Mouse (Mus musculus) limb, embryonic 13.5 days (tissue): ENCODE results near the gene Slc11a2. TPM values are rescaled to one million over a fixed set of nuclear protein-coding genes. Genes with fewer than 3 reads are reported as not detected.
A peak's percentile ranks its signal among the peaks of the same experiment; 100 is the strongest.

Source experiments
- ATAC-seq: fragments of 200-750 bp; cut with Nextera tagmentation; 2 replicates; pipeline ENCODE4 v1.8.0; 2017; ENCODE audit warnings: low read depth, moderate number of reproducible peaks, moderate TSS enrichment; ENCODE audit not compliant: low FRiP score
- H3K27ac ChIP-seq: fragments of 300-500 bp; sonication (generic); 2 replicates; pipeline ENCODE4 v1.5.1; 2015; ENCODE audit warnings: inconsistent platforms, mild to moderate bottlenecking, moderate library complexity
- H3K27me3 ChIP-seq: fragments of 300-500 bp; sonication (generic); 2 replicates; pipeline ENCODE4 v1.6.1; 2015; ENCODE audit warnings: mild to moderate bottlenecking, inconsistent platforms
- H3K36me3 ChIP-seq: fragments of 300-500 bp; sonication (generic); 2 replicates; pipeline ENCODE4 v1.6.1; 2015; ENCODE audit warnings: inconsistent platforms, mild to moderate bottlenecking, moderate library complexity
- H3K4me1 ChIP-seq: fragments of 300-500 bp; sonication (generic); 2 replicates; pipeline ENCODE4 v1.6.1; 2015; ENCODE audit warnings: inconsistent platforms
- H3K4me2 ChIP-seq: fragments of 300-500 bp; sonication (generic); replicated peaks from 2 replicates; pipeline ENCODE4 v1.6.1; 2015; ENCODE audit warnings: inconsistent platforms, mild to moderate bottlenecking, moderate library complexity
- H3K4me3 ChIP-seq: fragments of 300-500 bp; sonication (generic); 2 replicates; pipeline ENCODE4 v1.5.1; 2015; ENCODE audit warnings: moderate library complexity, mild to moderate bottlenecking, inconsistent platforms
- H3K9ac ChIP-seq: fragments of 300-500 bp; sonication (generic); 2 replicates; pipeline ENCODE4 v1.6.1; 2015; ENCODE audit warnings: mild to moderate bottlenecking, inconsistent platforms
- H3K9me3 ChIP-seq: fragments of 300-500 bp; sonication (generic); 2 replicates; pipeline ENCODE4 v1.6.1; 2016; ENCODE audit warnings: inconsistent platforms
- WGBS: fragments of 180-500 bp; shearing (Covaris S2); methylation state at CpG from one replicate; pipeline ENCODE4 v1.1.7; 2015; 5-methylcytosine and 5-hydroxymethylcytosine counted together
- polyA plus RNA-seq: library from polyadenylated mRNA; unstranded; fragments of >200 nt; fragmentation: Nextera tagmentation; extraction: Ambion mirVana; gene quantifications from 2 replicates; pipeline ENCODE4 v1.2.1, GENCODE M21; 2015

The Slc11a2 gene
- polyA plus RNA-seq, 1 experiment from 2014 or later: 25.3 TPM

DNA sequence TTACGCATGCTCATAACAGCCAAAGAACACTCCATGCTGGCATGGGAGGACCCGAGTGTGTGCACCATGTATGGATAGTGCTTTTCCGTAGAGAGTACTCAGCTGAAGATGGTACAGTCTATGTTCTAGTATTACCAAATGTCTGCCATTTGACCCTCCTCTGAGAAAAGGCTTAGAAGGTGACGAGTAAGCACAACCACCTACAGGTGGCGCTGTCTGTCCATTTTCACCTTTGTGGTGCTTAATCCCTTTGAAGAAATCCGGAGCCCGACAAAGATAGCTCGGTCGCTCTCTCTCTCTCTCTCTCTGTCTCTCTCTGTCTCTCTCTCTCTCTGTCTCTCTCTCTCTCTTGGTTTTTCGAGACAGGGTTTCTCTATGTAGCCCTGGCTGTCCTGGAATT lies 33.2 kb upstream of the Slc11a2 start:
- peaks cover 11% of the 10 kb centered on the region for H3K27me3 ChIP-seq
- no peak overlapping the region for H3K4me3 ChIP-seq
- WGBS: 48% methylated on average over 10 of the region's 10 CpGs
- H3K36me3 ChIP-seq: no peaks in the 10 kb centered on the region
- no peak overlapping the region for H3K27ac ChIP-seq
- no peak for ATAC-seq
- H3K9ac ChIP-seq: no peak overlapping the region
- H3K4me2 ChIP-seq: no peak overlapping the region
- H3K9me3 ChIP-seq: no peaks in the 10 kb centered on the region
- peaks cover 3% of the 10 kb centered on the region; the same call in 1 of the 2 replicates for H3K4me1 ChIP-seq

DNA sequence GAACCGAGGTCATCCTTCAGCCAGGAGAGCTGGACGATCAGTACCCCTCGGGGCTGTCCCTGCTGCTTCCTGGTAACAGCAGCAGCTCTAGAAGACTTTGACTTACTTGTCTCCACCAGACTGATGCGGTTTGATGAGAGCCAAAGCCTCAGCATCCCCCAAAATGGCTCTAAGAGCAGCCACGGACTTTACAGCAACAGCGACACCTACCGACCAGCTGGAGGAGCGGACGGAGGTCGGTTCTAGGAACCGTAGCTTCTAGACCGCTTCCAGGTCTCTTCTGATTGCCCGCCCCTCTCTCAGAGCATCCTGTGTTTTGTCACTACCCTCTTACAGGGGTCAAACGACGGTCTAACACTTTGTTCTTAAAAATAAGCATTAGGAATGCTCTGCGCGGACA lies 32.5 kb upstream of the Slc11a2 start:
- peak; percentile 66; the same call in 1 of the 2 replicates for ATAC-seq
- H3K4me2 ChIP-seq: peak overlapping the region; percentile 38; the same call in 1 of the 2 replicates
- H3K27ac ChIP-seq: no peak overlapping the region
- H3K27me3 ChIP-seq: peaks cover 11% of the 10 kb centered on the region
- H3K9ac ChIP-seq: no peak overlapping the region
- WGBS: 7% methylated on average over 17 of the region's 17 CpGs
- H3K9me3 ChIP-seq: no peaks in the 10 kb centered on the region
- peaks cover 3% of the 10 kb centered on the region; the same call in 1 of the 2 replicates for H3K4me1 ChIP-seq
- H3K4me3 ChIP-seq: no peak overlapping the region
- no peaks in the 10 kb centered on the region for H3K36me3 ChIP-seq

GRCm38 (mm10) chr15:100456356-100456991 lies 31.6 kb upstream of the Slc11a2 start:
- Histone ChIP-seq H3K4me2 (no peak overlapping the region), H3K9ac (no peak overlapping the region), H3K36me3 (no peaks in the 10 kb centered on the region), H3K27me3 (peaks cover 11% of the 10 kb centered on the region), H3K4me3 (no peak overlapping the region), H3K27ac (no peak overlapping the region), H3K4me1 (peaks cover 3% of the 10 kb centered on the region; the same call in 1 of the 2 replicates), H3K9me3 (no peaks in the 10 kb centered on the region)
- no peak for ATAC-seq
- WGBS: 63% methylated on average over 7 of the region's 7 CpGs

- H3K4me1 ChIP-seq: peaks cover 7% of the 10 kb centered on the region
- WGBS: 82% methylated on average over 11 of the region's 11 CpGs
- no peaks in the 10 kb centered on the region for H3K36me3 ChIP-seq
- H3K9me3 ChIP-seq: no peaks in the 10 kb centered on the region
- no peaks in the 10 kb centered on the region for H3K27me3 ChIP-seq
- H3K27ac ChIP-seq: no peak overlapping the region
- H3K4me2 ChIP-seq: no peak overlapping the region
- H3K9ac ChIP-seq: no peak overlapping the region
- no peak for ATAC-seq
- H3K4me3 ChIP-seq: no peak overlapping the region
These were observed 27.6 kb upstream of the Slc11a2 start for GRCm38 (mm10) chr15:100452486-100452885.

DNA sequence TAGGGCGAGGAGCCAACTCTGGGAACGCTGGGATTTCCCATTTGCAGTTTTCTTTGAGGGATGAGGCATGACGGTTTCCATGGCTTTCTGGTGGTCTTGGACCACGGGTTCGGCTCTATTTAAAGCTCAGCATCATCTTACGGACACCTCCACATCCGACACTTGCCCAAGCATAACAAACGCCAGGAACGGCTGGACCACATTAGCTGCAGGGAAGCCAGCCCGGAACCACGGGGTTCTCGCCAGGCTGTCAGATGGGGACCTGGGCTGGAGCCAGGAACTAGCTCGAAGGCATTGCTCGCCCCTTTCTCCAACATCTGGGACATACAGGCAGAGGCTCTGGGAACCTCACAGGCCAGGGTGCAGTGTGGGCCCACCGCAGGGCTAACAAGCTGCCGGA lies 26.4 kb upstream of the Slc11a2 start:
- Histone ChIP-seq H3K4me3 (no peak overlapping the region), H3K27me3 (no peaks in the 10 kb centered on the region), H3K27ac (no peak overlapping the region), H3K4me1 (peaks cover 7% of the 10 kb centered on the region), H3K4me2 (no peak overlapping the region), H3K36me3 (no peaks in the 10 kb centered on the region), H3K9ac (no peak overlapping the region), H3K9me3 (no peaks in the 10 kb centered on the region)
- no peak for ATAC-seq
- 52% methylated on average over 16 of the region's 16 CpGs for WGBS

DNA sequence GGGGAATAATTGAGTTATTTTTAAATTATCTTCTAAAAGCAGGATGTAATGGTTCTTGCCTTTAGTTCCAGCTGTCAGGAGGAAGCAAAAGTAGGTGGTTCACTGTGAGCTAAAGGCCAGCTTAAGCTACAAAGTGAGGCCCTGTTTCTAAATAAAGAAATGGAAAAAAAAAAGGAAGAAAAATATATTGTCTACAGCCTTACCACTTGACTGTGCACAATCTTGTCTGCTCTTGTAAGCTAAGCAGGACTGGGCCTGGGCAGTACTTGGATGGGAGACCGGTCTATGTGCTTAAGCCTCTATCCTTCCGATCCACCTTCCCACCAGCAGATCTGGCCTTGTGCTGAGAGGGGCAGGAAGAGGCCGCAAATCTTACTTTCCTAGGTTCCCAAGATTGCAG lies 24.6 kb upstream of the Slc11a2 start:
- no peak overlapping the region for H3K9ac ChIP-seq
- H3K36me3 ChIP-seq: no peaks in the 10 kb centered on the region
- WGBS: 88% methylated on average over 3 of the region's 3 CpGs
- H3K27me3 ChIP-seq: no peaks in the 10 kb centered on the region
- H3K4me1 ChIP-seq: peaks cover 7% of the 10 kb centered on the region
- no peak overlapping the region for H3K4me3 ChIP-seq
- ATAC-seq: no peak
- no peak overlapping the region for H3K27ac ChIP-seq
- no peak overlapping the region for H3K4me2 ChIP-seq
- no peaks in the 10 kb centered on the region for H3K9me3 ChIP-seq

- H3K27me3 ChIP-seq: no peaks in the 10 kb centered on the region
These were observed 23.7 kb upstream of the Slc11a2 start for GRCm38 (mm10) chr15:100448572-100448971.

GRCm38 (mm10) chr15:100446887-100447286 lies 22.0 kb upstream of the Slc11a2 start:
- no peak for ATAC-seq
- Histone ChIP-seq H3K9me3 (no peaks in the 10 kb centered on the region), H3K9ac (no peak overlapping the region), H3K36me3 (no peaks in the 10 kb centered on the region), H3K27ac (no peak overlapping the region), H3K4me3 (no peak overlapping the region), H3K27me3 (no peaks in the 10 kb centered on the region), H3K4me1 (peaks cover 15% of the 10 kb centered on the region), H3K4me2 (no peak overlapping the region)
- 69% methylated on average over 2 of the region's 2 CpGs for WGBS

More at GRCm38 (mm10) chr15:100448572-100448971, 23.7 kb upstream of the Slc11a2 start:
- H3K4me2 ChIP-seq: no peak overlapping the region
- ATAC-seq: no peak
- no peak overlapping the region for H3K4me3 ChIP-seq
- WGBS: 73% methylated on average over 4 of the region's 4 CpGs
- H3K9me3 ChIP-seq: no peaks in the 10 kb centered on the region
- peaks cover 15% of the 10 kb centered on the region for H3K4me1 ChIP-seq
- no peak overlapping the region for H3K27ac ChIP-seq
- no peaks in the 10 kb centered on the region for H3K36me3 ChIP-seq
- H3K9ac ChIP-seq: no peak overlapping the region

DNA sequence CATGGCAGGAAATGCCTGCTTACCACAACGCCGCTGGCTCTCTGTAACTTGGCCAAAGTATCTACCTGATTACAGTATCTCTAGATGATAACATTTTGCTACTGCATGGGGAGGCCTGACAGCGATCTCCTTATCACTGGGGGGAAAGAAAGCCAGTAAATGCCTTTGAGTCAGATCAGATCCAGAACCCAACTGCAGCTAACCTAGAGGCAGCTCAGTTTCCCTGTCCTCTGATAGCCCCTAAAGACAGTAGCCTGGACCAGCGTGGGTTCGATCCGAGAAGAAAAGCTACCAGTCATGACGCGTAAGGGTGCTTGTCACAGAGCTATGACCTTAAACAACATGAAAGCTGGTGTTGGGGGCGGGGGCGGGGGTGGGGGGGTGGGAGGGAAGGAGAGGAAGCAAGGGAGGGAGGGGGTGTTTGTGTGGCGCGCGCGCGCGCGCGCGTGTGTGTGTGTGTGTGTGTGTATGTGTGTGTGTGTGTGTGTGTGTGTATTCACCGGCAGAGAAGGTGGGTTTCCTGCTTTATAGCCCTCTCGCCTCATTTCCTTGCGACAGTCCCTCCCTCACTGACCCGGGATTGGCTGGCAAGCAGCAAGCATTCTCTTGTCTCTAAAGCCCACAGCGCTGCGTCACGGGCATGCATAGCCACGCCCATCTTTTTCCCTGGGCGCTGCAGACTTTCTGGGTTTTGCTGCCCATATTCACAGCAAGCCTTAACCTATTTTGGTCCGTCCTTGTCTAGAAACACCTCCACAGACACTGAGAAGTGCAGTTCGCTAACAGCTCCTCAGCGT lies 18.5 kb upstream of the Slc11a2 start:
- Histone ChIP-seq H3K9ac (peak overlapping the region; percentile 65), H3K4me3 (peak overlapping the region; percentile 47), H3K36me3 (no peaks in the 10 kb centered on the region), H3K27ac (peak overlapping the region; percentile 86), H3K4me1 (peaks cover 8% of the 10 kb centered on the region; the same call in 1 of the 2 replicates), H3K27me3 (no peaks in the 10 kb centered on the region), H3K9me3 (no peaks in the 10 kb centered on the region), H3K4me2 (peak overlapping the region; percentile 70)
- peak; percentile 96 for ATAC-seq
- 8% methylated on average over 20 of the region's 31 CpGs for whole genome bisulfite sequencing

GRCm38 (mm10) chr15:100436518-100436917 lies 11.6 kb upstream of the Slc11a2 start:
- no peak overlapping the region for H3K4me3 ChIP-seq
- no peaks in the 10 kb centered on the region for H3K27me3 ChIP-seq
- no peak overlapping the region for H3K9ac ChIP-seq
- H3K36me3 ChIP-seq: no peaks in the 10 kb centered on the region
- ATAC-seq: no peak
- no peaks in the 10 kb centered on the region for H3K4me1 ChIP-seq
- 73% methylated on average over 10 of the region's 10 CpGs for WGBS
- H3K27ac ChIP-seq: no peak overlapping the region
- no peak overlapping the region for H3K4me2 ChIP-seq
- no peaks in the 10 kb centered on the region for H3K9me3 ChIP-seq

- 79% methylated on average over 4 of the region's 4 CpGs for WGBS
- Histone ChIP-seq H3K27ac (no peak overlapping the region), H3K27me3 (no peaks in the 10 kb centered on the region), H3K4me2 (no peak overlapping the region), H3K4me1 (no peaks in the 10 kb centered on the region), H3K36me3 (no peaks in the 10 kb centered on the region), H3K4me3 (no peak overlapping the region), H3K9ac (no peak overlapping the region), H3K9me3 (no peaks in the 10 kb centered on the region)
- ATAC-seq: no peak
These were observed 11.2 kb upstream of the Slc11a2 start for GRCm38 (mm10) chr15:100436112-100436511.

- H3K27ac ChIP-seq: no peak overlapping the region
- 67% methylated on average over 4 of the region's 4 CpGs for WGBS
- H3K4me3 ChIP-seq: no peak overlapping the region
- no peak overlapping the region for H3K4me2 ChIP-seq
- no peak overlapping the region for H3K9ac ChIP-seq
- H3K4me1 ChIP-seq: peaks cover 4% of the 10 kb centered on the region; the same call in 1 of the 2 replicates
- H3K36me3 ChIP-seq: no peaks in the 10 kb centered on the region
- H3K9me3 ChIP-seq: no peaks in the 10 kb centered on the region
- no peak for ATAC-seq
- H3K27me3 ChIP-seq: no peaks in the 10 kb centered on the region
These were observed 8.4 kb upstream of the Slc11a2 start for GRCm38 (mm10) chr15:100433234-100433633.
